Mouse (Mus musculus) embryonic fibroblast, embryonic 13.5 days (primary cell): ENCODE measurements at regions not wholly inside any gene's neighbourhood (a gene's known extent, or its start where the extent isn't known, plus 50 kb on each side); places are given as distances from the start of the nearest gene placed in this dataset.

ENCODE experiments used
- CTCF ChIP-seq: IDR thresholded peaks from 2 replicates; pipeline ENCODE4 v1.5.1; 2011; ENCODE audit warnings: mild to moderate bottlenecking, control low read depth, low read length, moderate library complexity, borderline replicate concordance; ENCODE audit not compliant: insufficient read depth
- POLR2A ChIP-seq: IDR thresholded peaks from 2 replicates; pipeline ENCODE4 v1.6.1; 2011; ENCODE audit warnings: low read depth, mild to moderate bottlenecking, control low read depth, low read length, moderate library complexity

DNA sequence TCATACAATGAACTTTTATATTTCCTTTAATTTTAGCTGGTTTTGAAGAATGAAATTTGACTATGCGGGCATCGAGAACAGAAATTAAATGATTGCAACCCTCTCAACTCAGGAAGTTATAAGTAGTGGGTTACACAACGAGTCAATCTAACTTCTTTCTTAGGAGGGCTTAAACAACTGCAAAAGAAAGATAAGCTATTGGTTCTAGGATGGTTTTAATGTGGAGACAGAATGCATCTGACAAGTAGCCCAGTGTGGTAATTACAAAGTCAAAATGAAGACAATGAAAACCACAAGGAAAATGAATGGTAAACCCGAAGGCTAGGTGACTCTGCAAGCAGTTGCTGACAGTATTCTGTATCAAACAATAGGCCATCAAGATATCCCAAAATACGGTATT lies 598.0 kb upstream of the Arid1b start:
- TF ChIP-seq CTCF: no peak
- no peak for TF ChIP-seq POLR2A
